Mouse (Mus musculus) CH12.LX (cell line): ENCODE results near the gene Zg16.

Source experiments
- BHLHE40 ChIP-seq: IDR thresholded peaks from 2 replicates; pipeline ENCODE4 v1.6.1; 2011; ENCODE audit warnings: mild to moderate bottlenecking, low read depth, low read length, improper control_type of control experiment
- CTCF ChIP-seq, 2 experiments: IDR thresholded peaks in 1 of 2; conservative IDR thresholded peaks in 1 of 2; 2 replicates each; pipeline ENCODE4 v1.5.1; 2011 to 2012; ENCODE audit warnings: low read depth in 2 of 2, low read length in 2 of 2, improper control_type of control experiment in 1 of 2, inconsistent platforms in 1 of 2, mild to moderate bottlenecking in 1 of 2, moderate library complexity in 1 of 2
- EP300 ChIP-seq: IDR thresholded peaks from 2 replicates; pipeline ENCODE4 v1.6.1; 2011; ENCODE audit warnings: low read length, improper control_type of control experiment
- GABPA ChIP-seq: IDR thresholded peaks from 2 replicates; pipeline ENCODE4 v1.6.1; 2012; ENCODE audit warnings: low read depth, low read length, improper control_type of control experiment, inconsistent platforms; ENCODE audit not compliant: insufficient replicate concordance
- MAFK ChIP-seq: IDR thresholded peaks from 2 replicates; pipeline ENCODE4 v1.6.1; 2011; ENCODE audit warnings: low read length, improper control_type of control experiment; ENCODE audit not compliant: insufficient replicate concordance
- MEF2A ChIP-seq: IDR thresholded peaks from 2 replicates; pipeline ENCODE4 v1.6.1; 2014; ENCODE audit warnings: low read depth, mild to moderate bottlenecking, inconsistent platforms, low read length, improper control_type of control experiment, borderline replicate concordance
- NRF1 ChIP-seq: IDR thresholded peaks from 2 replicates; pipeline ENCODE4 v1.6.1; 2014; ENCODE audit warnings: low read depth, mild to moderate bottlenecking, inconsistent platforms, low read length, improper control_type of control experiment, moderate library complexity
- POLR2A ChIP-seq: IDR thresholded peaks from 2 replicates; pipeline ENCODE4 v1.6.1; 2011; ENCODE audit warnings: low read depth, mild to moderate bottlenecking, improper control_type of control experiment, low read length
- TCF12 ChIP-seq: IDR thresholded peaks from 2 replicates; pipeline ENCODE4 v1.6.1; 2014; ENCODE audit warnings: low read depth, mild to moderate bottlenecking, inconsistent platforms, low read length, improper control_type of control experiment
- ZKSCAN1 ChIP-seq: IDR thresholded peaks from 2 replicates; pipeline ENCODE4 v1.6.1; 2012; ENCODE audit warnings: low read depth, inconsistent platforms, low read length, improper control_type of control experiment, borderline replicate concordance

- no peak for TF ChIP-seq CTCF (conservative IDR thresholded peaks at IDR 0.05 in 1 of 2, IDR thresholded peaks at IDR 0.05 in 1 of 2; ENCODE audit: low read depth in 2 of 2, low read length in 2 of 2)
- TF ChIP-seq POLR2A, result no peak
- TF ChIP-seq NRF1, result no peak
- no peak for TF ChIP-seq MAFK
- no peak for TF ChIP-seq ZKSCAN1
- no peak for TF ChIP-seq MEF2A
- no peak for TF ChIP-seq GABPA
- no peak for TF ChIP-seq EP300
- no peak for TF ChIP-seq BHLHE40
- TF ChIP-seq TCF12, result no peak
Measured at GRCm38 (mm10) chr7:127102148-127102547, 15.0 kb upstream of the Zg16 start.
